Mouse (Mus musculus) hindbrain, embryonic 11.5 days (tissue): ENCODE measurements at regions not wholly inside any gene's neighbourhood (a gene's known extent, or its start where the extent isn't known, plus 50 kb on each side); places are given as distances from the start of the nearest gene placed in this dataset.

Source experiments
- ATAC-seq: fragments of 200-750 bp; cut with Nextera tagmentation; 2 replicates; pipeline ENCODE4 v1.8.0; 2017; ENCODE audit warnings: mild to moderate bottlenecking, moderate TSS enrichment, moderate library complexity; ENCODE audit not compliant: low FRiP score
- DNase-seq: peaks from one replicate; pipeline ENCODE4 v3.0.0-alpha.2; 2015; ENCODE audit warnings: low spot score
- H3K27ac ChIP-seq: fragments of 300-500 bp; sonication (generic); 2 replicates; pipeline ENCODE4 v1.5.1; 2014; ENCODE audit warnings: mild to moderate bottlenecking, low read depth, low read length
- H3K27me3 ChIP-seq: fragments of 300-500 bp; sonication (generic); 2 replicates; pipeline ENCODE4 v1.6.1; 2014; ENCODE audit warnings: mild to moderate bottlenecking, low read length, moderate library complexity, mixed read lengths; ENCODE audit not compliant: control insufficient read depth, insufficient read depth
- H3K36me3 ChIP-seq: fragments of 300-500 bp; sonication (generic); 2 replicates; pipeline ENCODE4 v1.6.1; 2014; ENCODE audit warnings: mild to moderate bottlenecking, low read length, moderate library complexity, mixed read lengths; ENCODE audit not compliant: control insufficient read depth, insufficient read depth
- H3K4me1 ChIP-seq: fragments of 300-500 bp; sonication (generic); replicated peaks from 2 replicates; pipeline ENCODE4 v1.6.1; 2014; ENCODE audit warnings: low read length, mixed read lengths; ENCODE audit not compliant: control insufficient read depth, insufficient read depth
- H3K4me2 ChIP-seq: fragments of 300-500 bp; sonication (generic); replicated peaks from 2 replicates; pipeline ENCODE4 v1.6.1; 2014; ENCODE audit warnings: mild to moderate bottlenecking, low read depth, low read length
- H3K4me3 ChIP-seq: fragments of 300-500 bp; sonication (generic); 2 replicates; pipeline ENCODE4 v1.5.1; 2014; ENCODE audit warnings: low read depth, low read length
- H3K9ac ChIP-seq: fragments of 300-500 bp; sonication (generic); 2 replicates; pipeline ENCODE4 v1.6.1; 2014; ENCODE audit warnings: low read depth, low read length
- H3K9me3 ChIP-seq: fragments of 300-500 bp; sonication (generic); 2 replicates; pipeline ENCODE4 v1.6.1; 2016; ENCODE audit warnings: low read length; ENCODE audit not compliant: control insufficient read depth
- WGBS: fragments of 180-500 bp; shearing (Covaris S2); extraction: QIAGEN DNeasy Blood & Tissue Kit; methylation state at CpG from one replicate; pipeline ENCODE4 v1.1.7; 2014; 5-methylcytosine and 5-hydroxymethylcytosine counted together

DNA sequence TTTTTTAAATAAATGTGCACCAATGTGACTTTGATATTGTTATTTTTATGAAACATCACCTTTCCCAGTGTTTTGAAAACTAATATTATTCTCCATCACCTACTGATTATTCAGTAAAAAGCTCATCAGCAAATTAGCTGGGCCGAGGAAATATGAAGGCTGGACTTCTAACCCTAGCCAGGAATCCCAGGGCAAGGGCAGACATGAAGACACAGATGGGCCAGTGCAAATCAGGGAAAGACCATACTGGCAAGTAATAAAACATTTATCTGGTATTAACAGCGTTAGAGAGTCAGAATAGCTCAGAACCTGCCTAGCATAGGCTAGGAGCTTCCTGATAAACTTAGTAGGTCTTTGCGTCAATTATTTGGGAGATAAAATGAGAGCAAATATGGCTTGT, 590.3 kb upstream of the Cenpq start:
- no peak for ATAC-seq
- 90% methylated on average over 3 of the region's 3 CpGs for WGBS
- Histone ChIP-seq H3K27me3 (no peaks in the 10 kb centered on the region), H3K4me3 (no peak overlapping the region), H3K36me3 (no peaks in the 10 kb centered on the region), H3K9ac (no peak overlapping the region), H3K4me1 (no peaks in the 10 kb centered on the region), H3K27ac (no peak overlapping the region), H3K9me3 (no peaks in the 10 kb centered on the region), H3K4me2 (no peak overlapping the region)
- no peak for DNase-seq

DNA sequence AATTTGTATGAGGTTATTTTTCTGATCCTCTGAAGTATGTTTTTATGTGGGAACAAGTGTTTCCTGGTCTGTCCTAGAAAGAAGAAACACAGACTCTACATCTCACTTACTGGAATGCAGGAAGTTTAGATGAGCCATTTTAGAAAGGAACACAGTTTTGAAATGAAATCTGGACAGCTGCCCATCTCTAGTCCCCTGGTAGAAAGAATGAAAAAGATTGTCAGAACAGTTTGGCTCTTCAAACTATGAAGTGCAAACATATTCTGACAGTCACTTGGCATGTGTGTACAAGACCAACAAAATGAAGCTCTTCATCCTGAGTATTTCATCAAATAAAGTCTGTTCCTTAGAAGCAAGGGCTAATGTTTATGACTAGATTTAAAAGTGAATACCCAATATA, 577.2 kb upstream of the Cenpq start:
- no peaks in the 10 kb centered on the region for H3K9me3 ChIP-seq
- DNase-seq, result no peak
- no peak overlapping the region for H3K4me3 ChIP-seq
- ATAC-seq, result no peak
- no peaks in the 10 kb centered on the region for H3K4me1 ChIP-seq
- H3K9ac ChIP-seq, result no peak overlapping the region
- H3K4me2 ChIP-seq, result no peak overlapping the region
- H3K27ac ChIP-seq, result no peak overlapping the region
- no peaks in the 10 kb centered on the region for H3K27me3 ChIP-seq
- no peaks in the 10 kb centered on the region for H3K36me3 ChIP-seq

GRCm38 (mm10) chr17:41505000-41505399, 570.2 kb upstream of the Cenpq start:
- Histone ChIP-seq H3K4me3 (no peak overlapping the region), H3K36me3 (no peaks in the 10 kb centered on the region), H3K4me1 (no peaks in the 10 kb centered on the region), H3K9me3 (no peaks in the 10 kb centered on the region), H3K4me2 (no peak overlapping the region), H3K27ac (no peak overlapping the region), H3K27me3 (no peaks in the 10 kb centered on the region), H3K9ac (no peak overlapping the region)
- DNase-seq (peak; percentile 2), ATAC-seq (no peak)
- WGBS, result 48% methylated on average over 4 of the region's 4 CpGs
